Mouse (Mus musculus) intestine, embryonic 16.5 days (tissue): Measurements from ENCODE around the gene Neurod4. TPM values are rescaled to one million over a fixed set of nuclear protein-coding genes. Genes with fewer than 3 reads are reported as not detected.

Experiments used
- ATAC-seq: fragments of 200-750 bp; cut with Nextera tagmentation; 2 replicates; pipeline ENCODE4 v1.8.0; 2017; ENCODE audit warnings: moderate TSS enrichment, moderate library complexity
- H3K27ac ChIP-seq: fragments of 300-500 bp; sonication (generic); 2 replicates; pipeline ENCODE4 v1.5.1; 2014; ENCODE audit warnings: mild to moderate bottlenecking, low read length
- H3K27me3 ChIP-seq: fragments of 300-500 bp; sonication (generic); replicated peaks from 2 replicates; pipeline ENCODE4 v1.6.1; 2014; ENCODE audit warnings: low read length, control low read depth, mixed read lengths; ENCODE audit not compliant: control insufficient read depth, insufficient read depth
- H3K36me3 ChIP-seq: fragments of 300-500 bp; sonication (generic); 2 replicates; pipeline ENCODE4 v1.6.1; 2014; ENCODE audit warnings: low read length, control low read depth; ENCODE audit not compliant: control insufficient read depth, insufficient read depth
- H3K4me1 ChIP-seq: fragments of 300-500 bp; sonication (generic); 2 replicates; pipeline ENCODE4 v1.6.1; 2014; ENCODE audit warnings: low read length, control low read depth, mixed read lengths; ENCODE audit not compliant: control insufficient read depth, insufficient read depth
- H3K4me2 ChIP-seq: fragments of 300-500 bp; sonication (generic); 2 replicates; pipeline ENCODE4 v1.6.1; 2014; ENCODE audit warnings: low read depth, low read length, control low read depth
- H3K4me3 ChIP-seq: fragments of 300-500 bp; sonication (generic); 2 replicates; pipeline ENCODE4 v1.5.1; 2014; ENCODE audit warnings: mild to moderate bottlenecking, low read length
- H3K9ac ChIP-seq: fragments of 300-500 bp; sonication (generic); 2 replicates; pipeline ENCODE4 v1.6.1; 2014; ENCODE audit warnings: low read depth, low read length
- H3K9me3 ChIP-seq: fragments of 300-500 bp; sonication (generic); 2 replicates; pipeline ENCODE4 v1.6.1; 2016; ENCODE audit warnings: low read length, control low read depth; ENCODE audit not compliant: control insufficient read depth
- WGBS: fragments of 180-500 bp; shearing (Covaris S2); extraction: QIAGEN DNeasy Blood & Tissue Kit; methylation state at CpG from one replicate; pipeline ENCODE4 v1.1.7; 2014; 5-methylcytosine and 5-hydroxymethylcytosine counted together
- polyA plus RNA-seq: library from polyadenylated mRNA; unstranded; fragments of >200 nt; fragmentation: Nextera tagmentation; extraction: Ambion mirVana; gene quantifications from 2 replicates; pipeline ENCODE4 v1.2.1, GENCODE M21; 2015

Neurod4 gene
- 0.07 TPM in 1 of 2 replicates, not detected in the other for polyA plus RNA-seq

DNA sequence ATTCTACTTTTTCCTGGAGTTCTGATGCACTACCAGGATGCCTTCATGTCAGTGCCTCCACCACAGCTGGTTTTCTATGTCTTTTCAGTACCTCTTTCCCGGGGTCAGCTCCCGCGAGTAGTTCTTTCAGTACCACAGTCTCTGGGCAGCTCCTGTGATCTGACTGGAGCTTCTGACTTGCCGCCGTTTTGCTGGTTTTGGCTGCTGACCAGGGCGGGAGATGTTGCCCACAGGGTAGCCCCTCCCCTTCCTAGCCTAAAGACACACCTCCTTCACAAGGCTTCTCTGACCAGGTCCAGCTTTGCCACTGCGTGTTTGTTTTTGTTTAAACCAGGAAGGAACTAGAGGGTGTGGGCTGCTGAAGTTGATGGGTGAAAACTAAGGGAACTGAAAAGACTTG lies at the start of gene Neurod4:
Gene Neurod4 (minus strand): TSS at position 175 of the 400 bp plus-strand sequence.
- no peaks in the 10 kb centered on the region for H3K27me3 ChIP-seq
- peak; percentile 68 for ATAC-seq
- H3K4me1 ChIP-seq: no peaks in the 10 kb centered on the region
- H3K4me2 ChIP-seq: no peak within 1 kb of the TSS
- H3K9ac ChIP-seq: no peak within 1 kb of the TSS
- WGBS: 0% methylated on average over 7 of the region's 7 CpGs
- H3K4me3 ChIP-seq: no peak within 1 kb of the TSS
- no peaks in the 10 kb centered on the region for H3K36me3 ChIP-seq
- H3K9me3 ChIP-seq: no peaks in the 10 kb centered on the region
- no peak within 1 kb of the TSS for H3K27ac ChIP-seq

- Histone ChIP-seq H3K4me2 (no peak overlapping the region), H3K9ac (no peak overlapping the region), H3K27me3 (no peaks in the 10 kb centered on the region), H3K9me3 (no peaks in the 10 kb centered on the region), H3K27ac (no peak overlapping the region), H3K4me1 (no peaks in the 10 kb centered on the region), H3K4me3 (no peak overlapping the region), H3K36me3 (no peaks in the 10 kb centered on the region)
- WGBS: 84% methylated on average over 4 of the region's 4 CpGs
- ATAC-seq: no peak
These were observed 44.2 kb upstream of the Neurod4 start for GRCm38 (mm10) chr10:130324243-130324642.

GRCm38 (mm10) chr10:130322637-130323036 lies 42.6 kb upstream of the Neurod4 start, which contains the start of gene Tespa1:
Tespa1 (plus strand) TSS chr10:130322870.
- no peaks in the 10 kb centered on the region for H3K9me3 ChIP-seq
- H3K4me2 ChIP-seq: no peak within 1 kb of the TSS
- H3K27me3 ChIP-seq: no peaks in the 10 kb centered on the region
- H3K4me1 ChIP-seq: no peaks in the 10 kb centered on the region
- ATAC-seq: no peak
- no peak within 1 kb of the TSS for H3K4me3 ChIP-seq
- 72% methylated on average over 5 of the region's 5 CpGs for WGBS
- H3K9ac ChIP-seq: no peak within 1 kb of the TSS
- no peaks in the 10 kb centered on the region for H3K36me3 ChIP-seq
- H3K27ac ChIP-seq: no peak within 1 kb of the TSS

- H3K27me3 ChIP-seq: no peaks in the 10 kb centered on the region
- H3K9ac ChIP-seq: no peak overlapping the region
- no peaks in the 10 kb centered on the region for H3K36me3 ChIP-seq
- H3K27ac ChIP-seq: no peak overlapping the region
- ATAC-seq: no peak
- H3K9me3 ChIP-seq: no peaks in the 10 kb centered on the region
- no peaks in the 10 kb centered on the region for H3K4me1 ChIP-seq
- no peak overlapping the region for H3K4me3 ChIP-seq
- no peak overlapping the region for H3K4me2 ChIP-seq
These were observed 42.0 kb upstream of the Neurod4 start for GRCm38 (mm10) chr10:130322062-130322461.

DNA sequence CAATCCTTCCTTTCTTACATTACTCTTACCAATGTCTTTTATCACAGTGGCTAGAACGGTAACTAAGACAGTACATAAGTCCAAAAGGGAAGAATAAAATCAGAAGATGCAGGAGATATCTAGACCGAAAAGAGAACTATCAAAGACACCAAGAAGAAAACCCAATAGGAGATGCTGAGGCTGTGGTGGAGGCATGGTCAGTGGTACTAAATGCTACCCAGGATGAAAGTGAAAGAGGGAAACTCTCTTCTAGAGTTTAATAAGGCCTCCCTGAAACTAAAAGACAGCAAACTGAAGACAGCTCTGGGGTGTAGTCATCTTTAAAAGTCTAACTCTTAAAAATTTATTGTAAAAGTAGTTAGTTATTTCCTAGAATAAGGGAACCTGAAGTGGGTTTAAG lies 40.7 kb upstream of the Neurod4 start:
- Histone ChIP-seq H3K36me3 (no peaks in the 10 kb centered on the region), H3K4me3 (no peak overlapping the region), H3K4me1 (no peaks in the 10 kb centered on the region), H3K4me2 (no peak overlapping the region), H3K9ac (no peak overlapping the region), H3K27me3 (no peaks in the 10 kb centered on the region), H3K27ac (no peak overlapping the region), H3K9me3 (no peaks in the 10 kb centered on the region)
- ATAC-seq: no peak
- WGBS: 90% methylated on average over 2 of the region's 2 CpGs

DNA sequence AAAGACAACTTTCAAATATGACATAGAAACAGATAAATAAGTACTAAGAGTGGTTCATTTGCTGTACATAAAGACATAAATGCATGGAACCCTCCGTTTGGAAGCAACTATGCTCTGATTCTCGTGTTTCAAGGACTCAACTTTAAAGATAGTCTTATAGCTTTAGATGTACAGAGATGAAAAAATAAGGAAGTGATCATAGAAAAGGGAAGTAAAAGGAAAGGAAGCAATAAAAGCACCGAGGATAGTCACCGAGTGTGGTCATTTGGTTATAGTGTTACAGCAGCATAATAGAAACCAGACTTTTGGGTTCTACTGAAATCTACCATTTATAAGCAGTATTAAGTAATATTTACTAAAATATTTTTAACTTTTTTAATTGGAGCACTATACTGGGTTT lies 38.7 kb upstream of the Neurod4 start:
- 72% methylated on average over 4 of the region's 4 CpGs for WGBS
- Histone ChIP-seq H3K4me3 (no peak overlapping the region), H3K36me3 (no peaks in the 10 kb centered on the region), H3K27ac (no peak overlapping the region), H3K9ac (no peak overlapping the region), H3K4me1 (no peaks in the 10 kb centered on the region), H3K4me2 (no peak overlapping the region), H3K27me3 (no peaks in the 10 kb centered on the region), H3K9me3 (no peaks in the 10 kb centered on the region)
- ATAC-seq: no peak

GRCm38 (mm10) chr10:130315846-130316245 lies 35.8 kb upstream of the Neurod4 start:
- Histone ChIP-seq H3K27ac (no peak overlapping the region), H3K27me3 (no peaks in the 10 kb centered on the region), H3K4me3 (no peak overlapping the region), H3K9me3 (no peaks in the 10 kb centered on the region), H3K4me1 (no peaks in the 10 kb centered on the region), H3K4me2 (no peak overlapping the region), H3K36me3 (no peaks in the 10 kb centered on the region), H3K9ac (no peak overlapping the region)
- ATAC-seq: no peak

- H3K27me3 ChIP-seq: no peaks in the 10 kb centered on the region
- no peaks in the 10 kb centered on the region for H3K9me3 ChIP-seq
- H3K4me1 ChIP-seq: no peaks in the 10 kb centered on the region
- 0 out of 2 replicates have a peak, but pooled peaks have one; percentile 52 for ATAC-seq
- 50% methylated on average over 2 of the region's 2 CpGs for WGBS
- no peak overlapping the region for H3K4me3 ChIP-seq
- H3K27ac ChIP-seq: no peak overlapping the region
- H3K9ac ChIP-seq: no peak overlapping the region
- no peaks in the 10 kb centered on the region for H3K36me3 ChIP-seq
- H3K4me2 ChIP-seq: no peak overlapping the region
These were observed 34.2 kb upstream of the Neurod4 start for GRCm38 (mm10) chr10:130314110-130314829.

DNA sequence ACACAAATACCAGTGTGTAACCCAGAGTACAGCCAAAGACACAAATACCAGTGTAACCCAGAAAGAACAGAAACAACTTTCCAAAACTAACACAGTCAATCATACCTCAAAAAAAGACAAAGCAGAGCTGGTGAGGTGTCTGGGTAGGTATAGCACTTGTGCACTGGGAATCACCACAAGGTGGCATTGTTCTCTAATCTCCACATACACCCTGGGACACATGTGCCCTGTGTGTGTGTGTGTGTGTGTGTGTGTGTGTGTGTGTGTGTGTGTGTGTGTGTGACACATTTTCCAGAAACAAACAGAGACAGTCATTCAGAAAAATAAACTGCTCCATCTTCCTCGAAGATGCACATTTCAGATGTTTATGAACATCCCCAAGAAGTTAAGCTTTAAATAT lies 33.5 kb upstream of the Neurod4 start:
- no peak overlapping the region for H3K4me3 ChIP-seq
- H3K27me3 ChIP-seq: no peaks in the 10 kb centered on the region
- no peaks in the 10 kb centered on the region for H3K9me3 ChIP-seq
- H3K27ac ChIP-seq: no peak overlapping the region
- no peak overlapping the region for H3K9ac ChIP-seq
- H3K36me3 ChIP-seq: no peaks in the 10 kb centered on the region
- ATAC-seq: no peak
- H3K4me1 ChIP-seq: no peaks in the 10 kb centered on the region
- H3K4me2 ChIP-seq: no peak overlapping the region
- 47% methylated on average over 1 of the region's 1 CpGs for WGBS
